In the genomic region with DNA sequence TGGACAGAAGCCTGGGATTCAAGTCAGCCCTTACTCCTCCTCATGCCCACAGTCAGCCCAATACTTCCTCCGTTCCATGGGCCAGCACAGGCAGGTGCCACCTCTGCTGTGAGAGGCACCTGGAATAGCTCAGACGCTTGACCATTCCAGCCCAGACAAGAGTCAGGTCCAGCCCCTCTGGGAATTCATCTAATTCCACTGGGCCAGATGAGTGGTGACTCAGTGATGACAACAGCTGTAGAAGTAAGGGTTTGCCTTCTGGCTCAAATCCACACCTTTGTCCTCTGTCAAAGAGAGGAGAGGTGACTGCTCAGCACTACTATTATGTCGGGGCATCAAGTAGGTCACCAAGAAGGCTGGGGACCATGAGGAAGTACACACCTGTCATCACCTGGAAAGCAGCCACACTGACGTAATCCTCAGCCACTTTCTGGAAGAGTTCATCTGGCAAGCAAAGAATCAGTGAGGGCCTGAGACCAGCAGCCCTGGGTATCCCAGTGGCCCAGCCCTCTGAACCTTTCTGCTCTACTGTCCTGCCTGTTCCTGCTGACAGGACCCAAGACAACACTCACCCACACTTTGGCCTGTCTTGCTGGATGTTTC, we compare ENCODE assay signal across 8 mouse cellular contexts. TPM values are rescaled to one million over a fixed set of nuclear protein-coding genes. Genes with fewer than 3 reads are reported as not detected.
DNase-seq lines count a peak whose midpoint lies in the region; ATAC-seq and TF ChIP-seq lines count a peak whose summit lies in the region.

A gene (plus strand): TSS at position 570 of the 603 bp plus-strand sequence.

- no peak for TF ChIP-seq POLR2A in olfactory bulb, adult 2 months (IDR thresholded peaks at IDR 0.05; ENCODE audit: insufficient read depth, low read depth, low read length)

- H3K4me3 ChIP-seq in kidney, embryonic 14.5 days (ENCODE audit: low read length) = peak within 1 kb of the TSS; percentile 74
- H3K4me3 ChIP-seq in forebrain, embryonic 12.5 days (replicated peaks) = peak within 1 kb of the TSS; percentile 90
- H3K4me3 ChIP-seq in limb, embryonic 15.5 days = peak within 1 kb of the TSS; percentile 90
- peak within 1 kb of the TSS; percentile 91 for H3K4me3 ChIP-seq in olfactory bulb, adult 2 months (ENCODE audit: insufficient read depth, low read depth, low read length)

- no peak for ATAC-seq in kidney, embryonic 14.5 days (ENCODE audit: low FRiP score, low TSS enrichment)
- no peak for ATAC-seq in forebrain, embryonic 12.5 days (ENCODE audit: low FRiP score)
- no peak for ATAC-seq in limb, embryonic 15.5 days (ENCODE audit: insufficient number of reproducible peaks, low FRiP score, low TSS enrichment, low read depth)

- H3K4me1 ChIP-seq in kidney, embryonic 14.5 days (ENCODE audit: control insufficient read depth, insufficient read depth, low read length) = peaks cover 20% of the 10 kb centered on the region; the same call in 1 of the 2 replicates
- H3K4me1 ChIP-seq in forebrain, embryonic 12.5 days = peaks cover 32% of the 10 kb centered on the region
- peaks cover 33% of the 10 kb centered on the region for H3K4me1 ChIP-seq in limb, embryonic 15.5 days
- peaks cover 8% of the 10 kb centered on the region for H3K4me1 ChIP-seq in olfactory bulb, adult 2 months (ENCODE audit: control insufficient read depth, insufficient read depth, low read length)

- peak within 1 kb of the TSS; percentile 93 for H3K4me2 ChIP-seq in kidney, embryonic 14.5 days (replicated peaks; ENCODE audit: low read depth, low read length)
- H3K4me2 ChIP-seq in forebrain, embryonic 12.5 days = peak within 1 kb of the TSS; percentile 98
- H3K4me2 ChIP-seq in limb, embryonic 15.5 days = peak within 1 kb of the TSS; percentile 69

- no peak for DNase-seq in kidney, postnatal 10 days
- DNase-seq in adrenal gland, adult 8-10 months = no peak
- peak; percentile 27 for DNase-seq in heart, postnatal 4 days
- DNase-seq in c-Kit-positive CD71-positive TER-119-positive erythroid progenitor cells, embryonic 14.5 days (ENCODE audit: low spot score) = no peak

- H3K9me3 ChIP-seq in kidney, embryonic 14.5 days (ENCODE audit: control insufficient read depth, low read length) = no peaks in the 10 kb centered on the region
- no peaks in the 10 kb centered on the region for H3K9me3 ChIP-seq in forebrain, embryonic 12.5 days
- H3K9me3 ChIP-seq in limb, embryonic 15.5 days = no peaks in the 10 kb centered on the region

- H3K36me3 ChIP-seq in kidney, embryonic 14.5 days (ENCODE audit: control insufficient read depth, insufficient read depth, low read length) = peaks cover 67% of the 10 kb centered on the region
- H3K36me3 ChIP-seq in forebrain, embryonic 12.5 days (replicated peaks) = peaks cover 63% of the 10 kb centered on the region
- H3K36me3 ChIP-seq in limb, embryonic 15.5 days = peaks cover 66% of the 10 kb centered on the region

- H3K27ac ChIP-seq in kidney, embryonic 14.5 days (ENCODE audit: low read depth, low read length) = peak within 1 kb of the TSS; percentile 62; the same call in 1 of the 2 replicates
- peak within 1 kb of the TSS; percentile 82; the same call in 1 of the 2 replicates for H3K27ac ChIP-seq in forebrain, embryonic 12.5 days
- peak within 1 kb of the TSS; percentile 87; the same call in 1 of the 2 replicates for H3K27ac ChIP-seq in limb, embryonic 15.5 days
- H3K27ac ChIP-seq in olfactory bulb, adult 2 months (ENCODE audit: insufficient read depth, low read depth, low read length) = no peak within 1 kb of the TSS

- WGBS in kidney, embryonic 14.5 days = 82% methylated on average over 4 of the region's 4 CpGs
- WGBS in forebrain, embryonic 12.5 days = 86% methylated on average over 4 of the region's 4 CpGs
- WGBS in limb, embryonic 15.5 days = 70% methylated on average over 4 of the region's 4 CpGs
- WGBS in olfactory bulb, adult 2 months = 79% methylated on average over 4 of the region's 4 CpGs

- peak within 1 kb of the TSS; percentile 86 for H3K9ac ChIP-seq in kidney, embryonic 14.5 days (ENCODE audit: low read depth, low read length)
- peak within 1 kb of the TSS; percentile 95 for H3K9ac ChIP-seq in forebrain, embryonic 12.5 days
- H3K9ac ChIP-seq in limb, embryonic 15.5 days = peak within 1 kb of the TSS; percentile 98

- no peaks in the 10 kb centered on the region for H3K27me3 ChIP-seq in kidney, embryonic 14.5 days (ENCODE audit: control insufficient read depth, insufficient read depth, low read length)
- H3K27me3 ChIP-seq in forebrain, embryonic 12.5 days = no peaks in the 10 kb centered on the region
- H3K27me3 ChIP-seq in limb, embryonic 15.5 days = no peaks in the 10 kb centered on the region

- no peak for TF ChIP-seq CTCF in olfactory bulb, adult 2 months (IDR thresholded peaks at IDR 0.05; ENCODE audit: insufficient read depth, low read depth, low read length)

RNA-seq across cellular contexts. Expression of the gene that starts here (rescaled TPM):
- polyA plus RNA-seq in kidney, embryonic 14.5 days (2014; fragmentation: Nextera tagmentation; extraction: Ambion mirVana) = 482 and 508 TPM in 2 replicates
- 100 to 1,000 TPM; 146 to 172 (median 162) TPM for total RNA-seq in adrenal gland, adult 8-10 months (2022)
- polyA plus RNA-seq in forebrain, embryonic 12.5 days (2016; fragmentation: Nextera tagmentation; extraction: Ambion mirVana) = 316 and 328 TPM in 2 replicates
- total RNA-seq in heart, postnatal 4 days (2021) = 100 to 1,000 TPM; 157 to 172 TPM
- polyA plus RNA-seq in limb, embryonic 15.5 days (2015; fragmentation: Nextera tagmentation; extraction: Ambion mirVana) = 427 and 446 TPM in 2 replicates
- not detected in 2 replicates for polyA plus RNA-seq in olfactory bulb, adult 2 months (2012; ENCODE audit: insufficient read depth, insufficient read length, low replicate concordance, missing spikeins)
